Mouse (Mus musculus) ZHBTc4 (cell line): Measurements from ENCODE around the gene Glud1.
A peak's percentile ranks its signal among the peaks of the same experiment; 100 is the strongest.
"Not testable (repeated sequence)": the region's sequence is repeated elsewhere in the genome, so short reads cannot be mapped to it uniquely, and the experiment has no call there.

Experiments used
- DNase-seq: peaks from one replicate; pipeline ENCODE4 v3.0.0-alpha.2; 2011; ENCODE audit warnings: low read depth, low spot score

The Glud1 gene

GRCm38 (mm10) chr14:34311691-34312090 is 1.2 kb downstream of the Glud1 start:
- peak; percentile 66 for DNase-seq

GRCm38 (mm10) chr14:34312339-34313048 is 2.0 kb downstream of the Glud1 start:
- DNase-seq = peak; percentile 62

- no peak for DNase-seq
Measured at GRCm38 (mm10) chr14:34313612-34314011, 3.1 kb downstream of the Glud1 start.

DNA sequence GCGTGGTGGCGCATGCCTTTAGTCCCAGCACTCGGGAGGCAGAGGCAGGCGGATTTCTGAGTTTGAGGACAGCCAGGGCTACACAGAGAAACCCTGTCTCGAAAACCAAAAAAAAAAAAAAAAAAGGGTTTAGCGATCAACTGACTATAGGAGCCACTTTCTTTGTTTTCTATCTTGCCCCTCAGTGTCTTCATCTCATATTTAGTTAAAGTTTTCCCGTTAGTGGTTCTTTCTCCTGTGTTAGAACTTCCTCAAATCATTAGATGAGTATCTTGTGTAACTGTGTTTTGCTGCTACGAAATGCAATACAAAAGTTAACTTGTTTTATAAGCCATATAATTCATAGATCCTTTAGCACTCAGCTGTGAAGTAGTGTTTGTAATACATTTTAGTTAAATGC is 3.9 kb downstream of the Glud1 start:
- DNase-seq = not testable (repeated sequence)

DNA sequence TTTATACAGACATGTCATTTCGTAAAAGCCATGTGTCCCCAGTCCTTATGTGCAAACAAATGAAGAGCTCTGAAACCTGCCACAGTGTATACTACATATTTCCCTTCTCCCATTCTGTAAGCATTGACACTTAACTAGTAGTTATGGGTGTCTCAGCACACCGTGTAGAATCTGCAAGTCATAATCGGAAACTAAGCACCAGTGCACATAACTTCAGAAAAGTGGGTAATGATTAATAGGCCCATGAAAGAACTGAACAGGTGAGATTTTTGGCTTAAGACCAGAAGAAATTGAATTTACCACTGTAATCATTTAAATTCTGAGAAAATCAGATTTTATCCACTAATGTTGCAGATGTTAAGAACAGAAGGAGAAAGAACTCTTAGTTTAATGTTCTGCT is 4.3 kb downstream of the Glud1 start:
- no peak for DNase-seq

GRCm38 (mm10) chr14:34316346-34316745 is 5.8 kb downstream of the Glud1 start:
- DNase-seq = peak; percentile 48

- no peak for DNase-seq
Measured at GRCm38 (mm10) chr14:34317431-34317830, 6.9 kb downstream of the Glud1 start.

GRCm38 (mm10) chr14:34318113-34318512 is 7.6 kb downstream of the Glud1 start:
- no peak for DNase-seq

DNA sequence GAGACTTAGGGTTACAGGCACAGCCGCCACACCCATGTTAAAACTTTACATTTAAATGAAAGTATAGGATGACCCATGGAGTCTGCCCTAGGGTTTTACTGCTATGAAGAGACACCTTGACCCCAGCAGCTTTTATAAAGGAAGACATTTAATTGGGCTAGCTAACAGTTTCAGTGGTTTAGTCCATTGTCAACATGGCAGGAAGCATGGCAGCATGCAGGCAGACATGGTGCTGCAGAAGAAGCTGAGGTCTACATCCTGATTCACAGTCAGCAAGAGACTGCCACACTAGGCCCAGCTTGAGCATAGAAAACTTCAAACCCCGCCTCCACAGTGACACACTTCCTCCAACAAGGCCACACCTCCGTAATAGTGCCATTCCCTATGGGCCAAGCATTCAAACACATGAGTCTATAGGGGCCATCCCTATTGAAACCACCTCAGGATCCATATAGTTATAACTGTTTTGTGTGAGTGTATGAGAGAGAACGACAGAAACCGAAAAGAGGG is 13.1 kb downstream of the Glud1 start:
- DNase-seq = peak; percentile 82

DNA sequence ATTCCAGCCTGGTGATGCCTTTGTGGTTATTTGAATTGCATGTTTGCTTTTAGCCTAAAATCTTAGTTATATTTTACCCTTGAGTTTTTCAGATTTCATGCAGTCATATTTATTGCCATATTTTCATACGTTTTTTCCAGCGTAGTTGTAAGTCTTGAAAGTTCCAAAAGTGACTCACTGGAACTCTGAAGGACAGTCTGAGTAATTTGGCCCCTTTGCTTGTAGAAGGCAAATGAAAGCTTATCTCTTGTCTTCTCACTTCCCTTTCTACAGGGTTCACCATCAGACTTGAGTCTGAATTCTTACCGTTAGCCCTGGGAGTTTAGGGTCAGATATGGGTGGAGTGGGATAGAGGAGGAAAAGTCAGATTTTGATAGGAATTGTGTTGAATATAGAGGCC is 16.1 kb downstream of the Glud1 start:
- DNase-seq = no peak

DNA sequence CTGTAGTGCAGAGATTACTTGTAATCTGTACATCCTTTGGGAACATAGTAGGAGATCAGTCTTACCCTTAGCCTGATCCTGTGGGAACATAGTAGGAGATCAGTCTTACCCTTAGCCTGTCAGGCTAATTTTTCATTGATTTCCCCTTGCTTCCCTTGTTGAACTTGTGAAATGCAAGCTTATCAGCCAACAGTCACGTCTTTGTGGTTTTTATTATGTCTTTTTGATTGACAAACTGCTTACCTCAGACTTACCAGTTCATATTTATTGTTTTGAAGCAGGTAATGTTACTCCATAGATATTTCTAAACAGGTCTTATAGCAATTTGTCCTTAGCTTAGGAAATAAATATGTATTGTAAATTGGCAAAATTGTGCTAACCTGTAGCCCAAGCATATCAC is 17.1 kb downstream of the Glud1 start:
- DNase-seq = no peak

DNA sequence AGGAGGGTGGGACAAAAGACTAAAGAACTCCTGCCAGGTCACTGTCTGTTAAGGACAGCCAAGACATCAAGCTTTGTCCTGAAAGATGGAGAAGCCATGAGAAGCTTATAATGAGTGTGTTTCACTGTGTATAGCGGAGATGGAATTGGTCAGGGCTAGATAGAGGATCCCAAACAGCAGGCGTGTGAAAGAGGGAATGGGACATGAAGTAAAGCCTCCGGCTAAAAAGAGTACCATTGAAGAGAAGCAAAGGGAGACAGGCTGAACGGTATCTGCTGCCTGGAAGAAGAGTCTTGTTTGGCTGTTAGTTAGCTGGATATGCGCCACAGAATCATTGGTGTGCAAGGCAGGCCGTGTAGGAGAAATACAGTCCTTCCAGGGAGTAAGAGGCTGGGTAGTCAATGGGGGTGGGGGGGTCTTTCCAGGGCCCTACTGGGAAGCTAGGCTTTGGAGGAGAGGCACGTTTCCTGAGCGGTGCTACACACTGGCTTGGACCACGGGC is 20.2 kb downstream of the Glud1 start:
- DNase-seq = no peak

GRCm38 (mm10) chr14:34331886-34332285 is 21.4 kb downstream of the Glud1 start:
- DNase-seq = no peak

GRCm38 (mm10) chr14:34332476-34332875 is 21.9 kb downstream of the Glud1 start:
- DNase-seq = no peak

GRCm38 (mm10) chr14:34339446-34339845 is 28.9 kb downstream of the Glud1 start:
- no peak for DNase-seq

- DNase-seq = no peak
Measured at GRCm38 (mm10) chr14:34341993-34342392, 31.5 kb downstream of the Glud1 start.

DNA sequence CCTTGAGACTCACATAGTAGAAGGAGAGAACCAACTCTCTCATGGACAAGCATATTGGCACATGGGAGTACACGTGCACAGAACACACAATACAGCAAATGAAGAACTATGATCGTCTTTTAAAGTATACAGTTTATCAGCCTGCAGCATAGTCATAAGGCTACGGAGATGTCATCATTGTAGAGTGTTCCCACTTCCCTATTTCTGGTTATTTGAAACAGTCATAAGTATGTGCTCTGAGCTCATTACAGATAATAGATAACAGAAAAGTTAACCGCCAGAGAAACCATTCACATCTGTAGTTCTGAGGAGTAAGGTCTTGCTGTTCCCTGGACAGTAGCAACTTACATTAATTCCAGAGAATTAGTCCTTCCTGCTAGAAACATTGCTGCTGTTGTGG is 32.6 kb downstream of the Glud1 start:
- DNase-seq = no peak

DNA sequence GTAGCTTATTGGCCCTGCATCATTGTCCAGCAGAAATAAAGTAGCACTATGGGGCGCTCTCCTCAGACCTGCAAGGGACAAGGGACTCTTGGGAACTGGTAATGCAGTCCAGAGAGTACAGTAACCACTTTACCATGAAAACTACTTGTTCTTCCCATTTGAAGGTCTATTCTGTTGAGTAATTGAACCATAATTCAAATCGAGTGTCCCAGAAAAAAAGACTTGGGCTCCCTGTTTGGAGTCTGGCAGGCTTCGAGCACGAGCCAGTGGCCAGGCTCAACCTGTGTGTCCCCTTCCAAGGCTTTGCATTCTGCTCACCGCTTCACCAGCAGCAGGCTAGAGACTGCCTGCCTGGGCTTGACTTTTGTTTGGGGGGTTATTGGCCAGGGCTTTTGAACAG is 33.8 kb downstream of the Glud1 start:
- no peak for DNase-seq

DNA sequence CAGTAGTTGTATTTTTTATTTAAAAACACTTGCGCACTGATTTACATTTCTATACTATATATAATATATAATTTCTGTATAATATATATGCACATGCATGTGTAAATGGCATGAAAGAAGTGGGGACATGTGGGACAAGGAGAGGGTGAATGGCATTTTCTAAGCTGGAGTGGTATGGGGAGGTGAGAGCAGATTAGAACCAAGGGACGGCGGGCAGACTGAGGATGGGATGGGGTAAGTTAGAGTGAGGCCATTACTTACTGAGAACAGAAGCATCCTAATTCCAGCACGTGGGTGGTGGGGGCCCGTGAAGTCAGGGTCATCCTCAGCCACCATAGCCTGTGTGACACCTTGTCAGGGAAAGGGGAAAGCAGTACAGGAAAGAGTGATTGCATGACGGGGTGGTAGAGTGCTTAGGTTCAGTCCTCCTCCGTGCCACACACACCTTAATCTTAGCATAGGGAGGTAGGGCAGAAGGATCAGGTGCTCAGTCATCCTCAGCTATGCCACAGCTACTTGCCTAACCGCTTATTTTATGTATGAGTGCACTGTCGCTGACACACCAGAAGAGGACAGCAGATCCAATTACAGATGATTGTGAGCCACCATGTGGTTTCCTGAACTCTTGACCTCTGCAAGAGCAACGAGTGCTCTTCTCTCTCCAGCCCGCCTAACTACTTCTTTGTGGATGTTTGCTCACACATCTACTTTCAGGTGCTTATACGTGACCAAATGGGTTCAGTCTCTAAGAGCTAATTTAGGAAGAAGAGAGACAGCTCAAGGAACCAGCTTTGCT is 35.4 kb downstream of the Glud1 start:
- peak; percentile 44 for DNase-seq

DNA sequence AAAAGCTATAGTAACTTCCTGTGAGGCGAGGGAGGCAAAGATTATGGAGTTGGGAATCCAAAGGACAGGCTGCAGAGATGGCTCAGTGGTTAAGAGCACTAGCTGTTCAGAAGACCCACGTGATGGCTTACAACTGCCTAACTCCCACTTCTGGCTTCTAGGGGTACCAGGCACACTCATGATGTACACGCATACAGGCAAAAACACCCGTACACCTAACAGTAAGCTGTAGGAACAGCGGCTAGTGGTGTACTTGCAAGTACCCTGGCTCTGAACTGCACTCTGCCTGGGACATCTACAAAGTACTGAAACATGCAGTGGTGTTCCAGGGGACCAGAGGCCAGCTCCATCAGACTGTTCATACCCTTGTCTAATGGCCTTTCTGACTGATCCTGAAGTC is 36.6 kb downstream of the Glud1 start:
- no peak for DNase-seq

DNA sequence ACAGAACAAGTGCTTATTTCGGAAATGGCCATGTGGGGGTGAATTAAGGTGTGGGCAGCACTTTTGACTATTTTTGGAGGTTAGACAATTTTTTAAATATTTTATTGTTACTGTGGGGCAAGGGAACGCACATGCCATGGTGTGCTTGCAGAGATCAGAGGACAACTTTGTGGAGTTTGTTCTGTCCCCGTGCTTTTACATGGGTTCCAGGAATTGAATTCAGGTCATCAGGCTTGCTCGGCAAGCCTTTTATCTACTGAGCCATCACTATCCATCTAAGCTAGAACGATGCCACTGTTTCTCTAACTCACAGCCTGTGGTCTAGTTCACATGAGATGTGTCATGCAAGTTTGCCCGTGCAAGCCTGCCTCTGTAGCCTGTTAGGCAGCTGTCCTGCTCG is 37.8 kb downstream of the Glud1 start:
- no peak for DNase-seq

GRCm38 (mm10) chr14:34349007-34349406 is 38.5 kb downstream of the Glud1 start:
- DNase-seq = peak; percentile 76

- no peak for DNase-seq
Measured at GRCm38 (mm10) chr14:34351660-34352059, 41.1 kb downstream of the Glud1 start.
